Mouse (Mus musculus): Measurements from ENCODE around the gene Txn2.

DNA sequence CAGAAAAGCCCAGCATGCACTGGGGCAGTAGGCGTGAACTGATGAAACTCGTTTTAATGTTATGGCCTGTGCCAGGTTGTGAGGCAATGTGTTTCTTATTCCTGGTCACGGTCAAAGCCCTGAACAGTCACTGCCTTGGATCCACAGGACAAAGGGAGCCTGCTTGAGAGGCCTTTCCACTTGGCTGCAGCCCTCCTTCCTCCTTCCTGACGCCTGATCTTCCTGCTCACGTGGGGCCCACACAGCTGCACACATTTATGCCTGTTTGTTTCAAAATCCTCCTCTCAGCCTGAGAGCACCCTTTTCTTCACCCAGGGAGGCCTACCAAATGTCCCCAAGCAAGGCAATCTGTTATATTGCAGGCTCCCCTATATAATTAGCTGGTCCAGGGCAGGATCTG, 25.6 kb downstream of the Txn2 start:
- TF ChIP-seq CTCF (IDR thresholded peaks at IDR 0.05; ENCODE audit: control insufficient read depth, insufficient read depth, low read length) (no peak), POLR2A (IDR thresholded peaks at IDR 0.05; ENCODE audit: borderline replicate concordance, control insufficient read depth, low read depth, low read length) (no peak)
